8 mouse cellular contexts compared by ENCODE assay signal in the genomic region with DNA sequence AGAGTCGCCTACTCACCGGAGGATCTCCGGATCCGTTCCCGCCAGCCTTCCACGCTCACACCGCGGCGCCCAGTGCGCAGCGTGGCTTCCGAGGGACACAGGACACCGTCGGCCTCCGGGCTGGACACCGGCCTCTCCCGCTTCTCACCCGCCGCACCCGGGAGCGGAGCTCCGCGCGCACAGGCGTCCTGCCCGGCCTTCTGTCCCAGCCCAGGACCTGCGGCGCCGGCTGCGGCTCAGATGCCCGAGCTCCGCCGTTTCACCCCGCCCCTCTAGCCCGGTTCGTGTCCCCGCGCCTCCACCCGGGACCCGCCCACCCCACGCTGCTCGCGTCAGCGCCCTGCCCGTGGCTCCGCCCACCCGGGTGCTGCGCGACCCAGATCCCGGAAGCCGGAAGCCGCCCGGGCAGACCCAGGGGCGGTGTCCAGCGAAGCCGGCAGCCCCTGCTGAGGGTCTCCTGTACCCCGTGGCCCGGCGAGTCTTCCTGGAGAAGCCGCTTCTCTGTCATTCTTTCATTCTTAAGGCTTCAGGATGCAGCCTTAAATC. TPM values are rescaled to one million over a fixed set of nuclear protein-coding genes. Genes with fewer than 3 reads are reported as not detected.
DNase-seq lines count a peak whose midpoint lies in the region; ATAC-seq and TF ChIP-seq lines count a peak whose summit lies in the region.

A gene (minus strand): TSS at position 272 of the 546 bp plus-strand sequence.

- DNase-seq in CD8-positive naive resting alpha-beta T cell, adult 2 months (ENCODE audit: low read depth in 2 of 2, low spot score in 2 of 2) = peak; percentile 77 to 81
- DNase-seq in kidney, postnatal 10 days = peak; percentile 97
- peak; percentile 81 to 85 (median 82) for DNase-seq in liver, embryonic 14.5 days (ENCODE audit: low read depth in 3 of 3, low spot score in 3 of 3)
- peak; percentile 92 for DNase-seq in neural tube, embryonic 10.5 days (ENCODE audit: extremely low spot score, low spot score)

- ATAC-seq in erythroid progenitor cell, adult 5-6 weeks (replicated peaks; ENCODE audit: low FRiP score, poor library complexity, severe bottlenecking) = peak; percentile 94
- peak; percentile 92 for ATAC-seq in heart, embryonic 13.5 days (ENCODE audit: extremely low read depth, insufficient number of reproducible peaks, low FRiP score, low TSS enrichment)
- peak; percentile 94 for ATAC-seq in liver, embryonic 14.5 days (ENCODE audit: insufficient read depth)
- ATAC-seq in stomach, embryonic 15.5 days (ENCODE audit: insufficient read depth, low FRiP score, low read depth) = peak; percentile 98

- H3K4me1 ChIP-seq in brown adipose tissue, adult 24 weeks (ENCODE audit: control insufficient read depth, insufficient read depth, insufficient read length, low read length) = 0 out of 2 replicates have a peak, but pooled peaks cover 3% of the 10 kb centered on the region
- H3K4me1 ChIP-seq in heart, embryonic 13.5 days = peaks cover 23% of the 10 kb centered on the region
- H3K4me1 ChIP-seq in liver, embryonic 14.5 days (replicated peaks; ENCODE audit: control insufficient read depth in 2 of 2, insufficient read depth in 2 of 2, low read length in 1 of 2) = peaks cover 10 to 23% of the 10 kb centered on the region in 2 experiments
- H3K4me1 ChIP-seq in stomach, embryonic 15.5 days = 0 out of 2 replicates have a peak, but pooled peaks cover 4% of the 10 kb centered on the region

- H3K27me3 ChIP-seq in heart, embryonic 13.5 days (replicated peaks) = no peaks in the 10 kb centered on the region
- H3K27me3 ChIP-seq in liver, embryonic 14.5 days (ENCODE audit: control insufficient read depth, insufficient read depth, low read length) = no peaks in the 10 kb centered on the region
- H3K27me3 ChIP-seq in stomach, embryonic 15.5 days (replicated peaks) = no peaks in the 10 kb centered on the region

- H3K9me3 ChIP-seq in heart, embryonic 13.5 days = no peaks in the 10 kb centered on the region
- H3K9me3 ChIP-seq in liver, embryonic 14.5 days (ENCODE audit: control insufficient read depth, low read length) = no peaks in the 10 kb centered on the region
- H3K9me3 ChIP-seq in stomach, embryonic 15.5 days = no peaks in the 10 kb centered on the region

- H3K4me2 ChIP-seq in heart, embryonic 13.5 days = peak within 1 kb of the TSS; percentile 76
- H3K4me2 ChIP-seq in liver, embryonic 14.5 days (ENCODE audit: low read depth) = peak within 1 kb of the TSS; percentile 70
- peak within 1 kb of the TSS; percentile 87 for H3K4me2 ChIP-seq in stomach, embryonic 15.5 days

- H3K27ac ChIP-seq in brown adipose tissue, adult 24 weeks (replicated peaks; ENCODE audit: low read depth, low read length) = peak within 1 kb of the TSS; percentile 93
- H3K27ac ChIP-seq in heart, embryonic 13.5 days (replicated peaks) = peak within 1 kb of the TSS; percentile 95
- H3K27ac ChIP-seq in liver, embryonic 14.5 days = peak within 1 kb of the TSS; percentile 31
- peak within 1 kb of the TSS; percentile 83 for H3K27ac ChIP-seq in stomach, embryonic 15.5 days

- H3K9ac ChIP-seq in heart, embryonic 13.5 days = peak within 1 kb of the TSS; percentile 92
- H3K9ac ChIP-seq in liver, embryonic 14.5 days (replicated peaks) = peak within 1 kb of the TSS; percentile 89
- peak within 1 kb of the TSS; percentile 66; the same call in 1 of the 2 replicates for H3K9ac ChIP-seq in stomach, embryonic 15.5 days

- H3K4me3 ChIP-seq in brown adipose tissue, adult 24 weeks (ENCODE audit: insufficient read depth, low read depth, low read length) = peak within 1 kb of the TSS; percentile 93
- peak within 1 kb of the TSS; percentile 86 for H3K4me3 ChIP-seq in heart, embryonic 13.5 days
- peak within 1 kb of the TSS; percentile 67 to 70 for H3K4me3 ChIP-seq in liver, embryonic 14.5 days (ENCODE audit: insufficient read depth in 1 of 2, low read depth in 2 of 2, low read length in 2 of 2)
- H3K4me3 ChIP-seq in stomach, embryonic 15.5 days (replicated peaks) = peak within 1 kb of the TSS; percentile 64

- no peak for TF ChIP-seq EP300 in liver, embryonic 14.5 days (IDR thresholded peaks at IDR 0.05; ENCODE audit: low read depth)

- WGBS in heart, embryonic 13.5 days = under 1% methylated on average over 60 of the region's 60 CpGs
- under 1% methylated on average over 60 of the region's 60 CpGs for WGBS in liver, embryonic 14.5 days (ENCODE audit: insufficient replicate concordance)
- under 1% methylated on average over 57 of the region's 60 CpGs for WGBS in stomach, embryonic 15.5 days

- no peak for TF ChIP-seq CTCF in liver, embryonic 14.5 days (IDR thresholded peaks at IDR 0.05; ENCODE audit: low read depth)

- H3K36me3 ChIP-seq in heart, embryonic 13.5 days = peaks cover 17% of the 10 kb centered on the region
- no peaks in the 10 kb centered on the region for H3K36me3 ChIP-seq in liver, embryonic 14.5 days (replicated peaks; ENCODE audit: control insufficient read depth, insufficient read depth, low read depth)
- H3K36me3 ChIP-seq in stomach, embryonic 15.5 days = no peaks in the 10 kb centered on the region

RNA-seq across cellular contexts. Expression of the gene that starts here (rescaled TPM):
- 0.79 TPM in 1 of 2 replicates, not detected in the other for polyA plus RNA-seq in brown adipose tissue, adult 24 weeks (2012; ENCODE audit: insufficient read depth, insufficient read length, missing spikeins)
- total RNA-seq in erythroid progenitor cell, adult 5-6 weeks (2015; ENCODE audit: low replicate concordance) = not detected in 2 replicates
- total RNA-seq in erythroid progenitor cell, adult 5-6 weeks (2017; ENCODE audit: low replicate concordance) = not detected in 2 replicates
- polyA plus RNA-seq in heart, embryonic 13.5 days (2015; fragmentation: Nextera tagmentation; extraction: Ambion mirVana) = 13.7 and 13.8 TPM in 2 replicates
- 1.0 and 1.1 TPM in 2 replicates for polyA plus RNA-seq in liver, embryonic 14.5 days (2012; rRNA removed)
- polyA plus RNA-seq in liver, embryonic 14.5 days (2014; fragmentation: Nextera tagmentation; extraction: Ambion mirVana) = 1.2 and 1.3 TPM in 2 replicates
- 6.4 and 8.2 TPM in 2 replicates for polyA plus RNA-seq in stomach, embryonic 15.5 days (2015; fragmentation: Nextera tagmentation; extraction: Ambion mirVana)

Comparison
In these comparisons a context has a peak if more than half of its experiments do, and no peak if none do; other contexts are left out.
1. Peak in every context shown above with its lines: DNase-seq, ATAC-seq, H3K4me3 ChIP-seq and H3K27ac ChIP-seq.
2. Peak in ATAC-seq in erythroid progenitor cell, adult 5-6 weeks; RNA of the gene not detected or under 1 TPM.
3. H3K27ac ChIP-seq: peak in every context shown above with its lines; median percentile 95 in heart, embryonic 13.5 days; 93 in brown adipose tissue, adult 24 weeks; 83 in stomach, embryonic 15.5 days; 31 in liver, embryonic 14.5 days.